Mouse (Mus musculus) adrenal gland, postnatal 4 days (tissue): ENCODE measurements around the gene Actn4. TPM values are rescaled to one million over a fixed set of nuclear protein-coding genes. Genes with fewer than 3 reads are reported as not detected.
"Not testable (repeated sequence)": the region's sequence is repeated elsewhere in the genome, so short reads cannot be mapped to it uniquely, and the experiment has no call there.

Experiments
- DNase-seq, 2 experiments: peaks; one replicate each; pipeline ENCODE4 v3.0.0; 2021 to 2022; ENCODE audit warnings: low spot score in 2 of 2, mixed read lengths in 2 of 2
- total RNA-seq, 2 experiments: library from RNA; stranded (reverse); gene quantifications; 2 replicates each; pipeline ENCODE4 v1.2.3; 2021

Gene Actn4
- total RNA-seq, 2 experiments from 2014 or later, result 220 to 242 TPM

GRCm38 (mm10) chr7:28893643-28894265 lies 68.4 kb downstream of the Actn4 start:
- no peak for DNase-seq

DNA sequence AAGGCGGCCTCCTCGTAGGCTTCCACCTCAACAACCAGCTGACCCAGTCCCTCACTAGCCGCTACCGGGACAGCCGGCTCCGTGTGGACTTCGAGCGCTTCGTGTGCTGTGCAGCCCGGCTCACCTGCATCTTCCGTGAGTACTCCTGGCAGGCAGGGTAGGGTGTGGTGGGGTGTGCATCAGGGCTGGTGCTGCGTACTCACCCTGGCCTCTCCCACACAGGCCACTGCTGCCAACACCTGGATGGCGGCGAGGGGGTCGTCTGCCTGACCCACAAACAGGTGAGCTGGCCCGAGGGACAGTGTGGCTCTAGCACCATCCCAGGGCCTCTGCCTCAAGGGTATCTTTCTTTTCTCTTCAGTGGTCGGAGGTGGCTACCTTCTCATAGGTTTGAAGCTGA lies 69.5 kb downstream of the Actn4 start:
- DNase-seq, result no peak

DNA sequence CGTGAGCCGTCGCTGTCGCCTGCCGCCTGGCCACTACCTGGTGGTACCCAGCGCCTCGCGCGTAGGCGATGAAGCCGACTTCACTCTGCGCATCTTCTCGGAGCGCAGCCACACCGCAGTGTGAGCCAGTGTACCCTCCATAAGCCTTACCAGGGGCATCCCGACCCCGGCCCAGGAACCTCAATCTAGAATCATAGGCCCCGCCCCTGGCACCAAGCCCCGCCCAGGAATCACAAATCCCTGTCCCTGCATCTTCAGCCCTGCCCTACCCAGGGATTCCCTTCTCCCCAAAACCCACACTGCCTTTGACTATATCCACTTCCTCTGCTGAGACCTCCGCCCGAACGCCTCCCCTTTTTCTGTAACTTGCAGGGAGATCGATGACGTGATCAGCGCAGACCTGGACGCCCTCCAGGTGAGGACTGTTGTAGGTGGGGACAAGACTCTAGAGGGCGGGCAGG lies 73.4 kb downstream of the Actn4 start:
- no peak for DNase-seq

- no peak for DNase-seq
Observed at GRCm38 (mm10) chr7:28886486-28886885, 75.7 kb downstream of the Actn4 start.

GRCm38 (mm10) chr7:28883704-28884103 lies 78.4 kb downstream of the Actn4 start:
- DNase-seq, result not testable (repeated sequence)

DNA sequence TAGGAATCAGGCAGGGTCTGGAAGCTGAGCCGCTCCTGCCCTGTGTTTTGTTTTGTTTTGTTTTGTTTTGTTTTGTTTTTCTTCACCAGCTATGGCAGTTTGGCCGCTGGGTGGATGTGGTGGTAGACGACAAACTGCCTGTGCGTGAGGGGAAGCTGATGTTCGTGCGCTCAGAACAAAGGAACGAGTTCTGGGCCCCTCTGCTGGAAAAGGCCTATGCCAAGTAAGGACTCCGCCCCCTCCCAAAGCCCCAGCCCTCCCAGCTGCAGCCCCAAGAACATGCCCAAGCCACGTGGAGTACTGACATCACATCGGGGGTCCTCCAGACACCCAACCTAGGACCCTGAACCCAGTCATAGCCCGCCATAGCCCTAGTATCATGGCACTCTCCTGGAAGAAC lies 79.1 kb downstream of the Actn4 start:
- no peak for DNase-seq

- no peak for DNase-seq
Observed at GRCm38 (mm10) chr7:28881199-28881598, 80.9 kb downstream of the Actn4 start, which contains the start of gene Capn12. Gene Capn12 (plus strand): TSS chr7:28881422.

DNA sequence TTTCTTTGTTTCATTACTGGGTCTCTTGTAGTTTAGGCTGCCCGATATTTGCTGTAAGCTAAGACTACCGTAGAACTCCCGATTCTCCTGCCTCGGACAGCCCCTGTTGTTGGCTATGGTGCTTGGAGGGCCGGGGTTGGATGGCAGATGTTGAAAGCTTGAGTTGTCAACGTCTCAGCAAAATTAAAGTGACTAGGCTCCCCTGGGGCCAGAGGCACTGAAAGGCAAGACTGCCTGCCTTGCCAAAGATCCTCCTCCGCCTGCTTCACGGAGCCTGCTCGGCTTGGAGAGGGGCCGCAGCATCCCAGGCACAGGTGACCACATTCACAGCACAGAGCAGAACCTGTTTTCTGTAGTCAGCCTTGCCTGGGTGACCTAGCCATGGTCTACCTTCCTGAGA lies 81.6 kb downstream of the Actn4 start:
- no peak for DNase-seq

GRCm38 (mm10) chr7:28879606-28880005 lies 82.5 kb downstream of the Actn4 start:
- DNase-seq, result no peak

DNA sequence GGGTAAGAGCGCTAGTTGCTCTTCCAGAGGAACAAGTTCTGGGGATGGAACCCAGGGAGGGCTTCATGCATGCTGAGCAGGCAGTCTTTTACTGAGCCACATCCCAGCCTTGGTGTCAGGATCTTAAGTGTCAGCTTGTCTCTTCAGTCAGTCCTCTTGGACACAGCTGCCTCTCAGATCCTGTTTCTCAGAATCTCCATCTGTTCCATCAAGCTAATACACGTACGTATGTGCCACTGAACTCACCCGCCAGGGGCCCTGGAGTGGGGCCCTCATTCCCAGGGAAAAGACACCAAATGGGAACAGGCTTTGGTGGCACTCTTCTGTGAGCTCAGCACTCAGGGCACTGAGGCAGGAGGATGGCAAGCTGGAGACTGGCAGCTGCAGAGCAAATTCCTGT lies 84.3 kb downstream of the Actn4 start:
- DNase-seq, result no peak

GRCm38 (mm10) chr7:28877155-28877554 lies 85.0 kb downstream of the Actn4 start:
- no peak for DNase-seq

GRCm38 (mm10) chr7:28876099-28876498 lies 86.0 kb downstream of the Actn4 start:
- DNase-seq, result no peak

- DNase-seq, result no peak
Observed at GRCm38 (mm10) chr7:28874565-28874964, 87.6 kb downstream of the Actn4 start.

GRCm38 (mm10) chr7:28870901-28871664 lies 91.1 kb downstream of the Actn4 start:
- DNase-seq, result no peak

DNA sequence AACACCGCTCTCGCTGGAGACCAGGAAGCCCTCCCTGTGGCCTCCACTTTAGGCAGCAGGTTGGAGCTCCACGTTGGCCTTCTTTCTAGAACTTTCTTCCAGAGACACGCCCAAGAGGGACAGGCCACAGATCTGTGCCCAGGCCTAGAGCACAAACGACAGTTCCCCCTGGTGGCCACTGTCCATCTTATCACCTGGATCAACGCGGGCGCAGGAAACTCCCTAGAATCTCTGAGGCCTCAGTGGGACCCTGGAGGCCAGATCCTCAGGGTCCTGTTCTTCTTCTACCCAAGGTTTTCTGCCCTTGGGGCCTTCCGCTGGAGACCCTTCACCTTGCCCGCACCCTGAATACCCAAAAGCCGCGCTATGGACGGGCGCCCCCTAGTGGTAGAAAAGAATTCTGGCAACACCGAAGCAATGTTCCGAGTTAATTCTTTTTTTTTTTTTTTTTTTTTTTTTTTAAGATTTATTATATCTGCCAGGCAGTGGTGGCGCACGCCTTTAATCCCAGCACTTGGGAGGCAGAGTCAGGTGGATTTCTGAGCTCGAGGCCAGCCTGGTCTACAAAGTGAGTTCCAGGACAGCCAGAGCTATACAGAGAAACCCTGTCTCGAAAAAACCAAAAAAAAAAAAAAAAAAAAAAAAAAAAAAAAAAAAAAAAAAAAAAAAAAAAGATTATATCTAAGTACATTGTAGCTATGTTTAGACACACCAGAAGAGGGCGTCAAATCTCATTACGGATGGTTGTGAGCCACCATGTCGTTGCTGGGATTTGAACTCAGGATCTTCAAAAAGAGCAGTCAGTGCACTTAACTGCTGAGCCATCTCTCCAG lies 94.4 kb downstream of the Actn4 start:
- peak; percentile 40 to 65 for DNase-seq

DNA sequence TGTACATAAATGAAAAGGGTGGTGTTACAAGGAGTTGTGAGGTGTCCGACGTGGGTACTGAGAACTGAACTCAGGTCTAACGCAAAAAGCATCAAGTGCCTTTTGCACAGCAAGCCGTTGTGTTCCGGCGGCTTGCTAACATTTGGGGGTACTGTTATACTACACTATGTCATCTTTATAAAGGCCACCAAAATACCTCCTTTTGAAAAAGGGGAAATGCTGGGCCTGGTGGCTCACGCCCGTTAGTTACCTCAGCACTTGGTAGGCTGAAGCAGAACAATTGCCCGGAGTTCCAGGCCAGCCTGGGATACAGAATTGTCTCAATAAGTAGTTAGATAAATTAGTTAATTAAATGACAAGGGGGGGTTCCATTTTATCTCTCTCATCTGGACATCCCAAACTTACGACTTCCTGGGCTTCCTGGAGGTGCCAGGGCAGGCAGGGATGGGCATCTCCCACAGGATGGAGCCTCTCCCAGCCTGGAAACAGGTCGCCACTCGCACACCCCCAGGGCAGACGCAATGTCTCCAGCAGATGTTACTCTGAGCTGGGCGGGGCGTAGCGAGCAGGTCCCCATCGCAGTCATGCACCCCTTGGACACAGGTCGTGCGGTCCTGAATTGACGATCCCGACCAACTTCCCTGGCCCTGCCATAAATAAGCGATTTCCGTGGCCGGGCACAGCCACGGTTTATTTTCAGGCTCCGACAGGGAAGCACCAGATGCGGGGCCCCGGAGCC lies 95.2 kb downstream of the Actn4 start:
- no peak for DNase-seq

DNA sequence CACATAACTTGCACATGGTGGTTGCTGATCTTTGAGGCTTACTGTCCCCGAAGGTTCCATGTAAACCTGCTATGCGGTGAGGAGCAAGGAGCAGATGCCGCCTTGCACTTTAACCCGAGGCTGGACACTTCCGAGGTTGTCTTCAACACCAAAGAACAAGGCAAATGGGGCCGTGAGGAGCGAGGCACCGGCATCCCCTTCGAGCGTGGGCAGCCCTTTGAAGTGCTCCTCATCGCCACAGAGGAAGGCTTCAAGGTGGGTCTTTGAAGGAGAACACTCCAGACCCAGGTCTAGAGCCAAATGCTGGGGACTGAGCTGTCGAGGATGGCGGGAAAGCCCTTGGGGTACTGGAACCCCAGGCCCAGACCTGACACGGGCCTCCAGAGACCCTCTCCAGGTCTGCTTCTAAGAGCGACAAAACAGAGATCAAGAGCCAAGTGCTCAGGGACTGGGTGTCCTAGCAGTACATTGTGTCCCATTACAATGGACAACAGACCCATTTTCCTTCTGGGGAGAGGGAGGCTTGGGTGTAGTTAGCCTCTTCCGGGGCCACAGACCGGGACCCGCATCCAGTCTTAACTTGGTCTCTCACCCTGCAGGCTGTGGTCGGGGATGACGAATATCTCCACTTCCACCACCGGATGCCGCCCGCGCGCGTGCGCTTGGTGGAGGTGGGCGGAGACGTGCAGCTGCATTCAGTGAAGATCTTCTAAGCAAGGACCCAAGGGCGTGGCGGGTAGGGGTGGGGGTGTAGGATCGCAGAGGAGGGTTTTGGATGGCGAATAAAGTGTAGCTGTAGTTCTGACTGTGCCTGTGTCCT lies 96.4 kb downstream of the Actn4 start:
- peak; percentile 63 to 66 for DNase-seq

DNA sequence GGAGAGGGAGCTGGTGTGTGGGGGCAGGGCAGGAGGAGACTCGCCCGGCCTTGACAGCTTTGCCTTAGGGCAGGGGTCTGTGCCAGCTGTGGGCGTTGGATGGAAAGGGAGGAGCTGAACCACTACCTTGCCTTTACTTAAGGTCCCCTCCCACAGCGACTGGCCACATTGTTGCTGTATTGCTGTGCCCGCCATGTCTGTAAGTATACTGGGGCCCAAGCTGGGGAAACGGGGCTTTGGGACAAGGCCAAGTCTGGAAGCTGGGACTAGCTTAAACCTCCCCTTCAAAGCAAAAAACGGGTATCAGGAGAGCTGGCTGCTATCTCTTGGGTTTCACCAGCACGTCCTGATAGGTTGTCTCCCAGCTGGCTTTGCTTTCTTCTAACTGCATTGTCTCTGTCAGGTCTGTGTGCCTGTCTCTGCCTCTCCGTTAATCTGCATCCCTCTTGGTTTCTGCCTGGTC lies 97.8 kb downstream of the Actn4 start:
- no peak for DNase-seq

DNA sequence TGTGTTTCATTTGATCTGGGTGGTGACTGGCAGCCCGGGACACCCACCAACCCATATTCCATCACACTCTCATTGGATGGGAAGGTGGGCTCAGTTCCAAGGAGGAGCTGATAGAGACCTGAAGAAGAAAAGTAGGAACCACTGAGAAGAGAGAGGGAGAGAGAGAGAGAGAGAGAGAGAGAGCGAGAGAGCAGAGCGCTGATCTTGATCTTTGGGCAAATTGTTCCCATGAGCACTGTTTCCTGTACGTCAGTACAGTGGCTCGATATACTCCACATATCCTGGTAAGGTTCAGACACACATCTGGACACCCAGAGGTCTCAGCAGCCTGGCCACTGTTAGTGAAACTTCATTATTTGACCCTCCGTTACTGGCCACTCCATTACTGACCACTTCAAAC lies 98.6 kb downstream of the Actn4 start, which contains the start of gene Lgals7:
Gene Lgals7 (plus strand): TSS at position 314 of the 400 bp plus-strand sequence.
- no peak for DNase-seq
